14 mouse cellular contexts compared by ENCODE assay signal in genomic region chr4:56160551-56161256, GRCm38 (mm10).
DNase-seq lines count a peak whose midpoint lies in the region; ATAC-seq and TF ChIP-seq lines count a peak whose summit lies in the region.
"Had no signal": no experiment of that assay in that cellular context is flagged by ENCODE, and none has a peak within 500 bp of the region (broad histone marks: within the 10 kb centered on the region; RNA-seq: fewer than 3 reads in every experiment).

No protein-coding gene starts in this region.

- no peaks in the 10 kb centered on the region for H3K9me3 ChIP-seq in forebrain, embryonic 16.5 days (ENCODE audit: control insufficient read depth, low read length)
- H3K9me3 ChIP-seq in midbrain, embryonic 14.5 days (ENCODE audit: control insufficient read depth, low read length): no peaks in the 10 kb centered on the region
- H3K9me3 ChIP-seq: intestine, embryonic 15.5 days; lung, embryonic 15.5 days had no signal

- no peak overlapping the region for H3K4me3 ChIP-seq in forebrain, embryonic 16.5 days (replicated peaks; ENCODE audit: low read length)
- no peak overlapping the region for H3K4me3 ChIP-seq in midbrain, embryonic 14.5 days (replicated peaks; ENCODE audit: low read depth, low read length)
- H3K4me3 ChIP-seq: erythroblast, embryonic 14.5 days; intestine, embryonic 15.5 days; lung, embryonic 15.5 days had no signal

- H3K4me2 ChIP-seq in forebrain, embryonic 16.5 days (ENCODE audit: low read length): no peak overlapping the region
- no peak overlapping the region for H3K4me2 ChIP-seq in midbrain, embryonic 14.5 days (ENCODE audit: low read length)
- H3K4me2 ChIP-seq: intestine, embryonic 15.5 days; lung, embryonic 15.5 days had no signal

- no peaks in the 10 kb centered on the region for H3K27me3 ChIP-seq in forebrain, embryonic 16.5 days (replicated peaks; ENCODE audit: control insufficient read depth, insufficient read depth, low read length)
- no peaks in the 10 kb centered on the region for H3K27me3 ChIP-seq in midbrain, embryonic 14.5 days (ENCODE audit: control insufficient read depth, insufficient read depth, low read length)
- H3K27me3 ChIP-seq: intestine, embryonic 15.5 days had no signal

- peaks cover 5% of the 10 kb centered on the region for H3K4me1 ChIP-seq in forebrain, embryonic 16.5 days (replicated peaks; ENCODE audit: control insufficient read depth, insufficient read depth, low read length)
- H3K4me1 ChIP-seq in midbrain, embryonic 14.5 days (ENCODE audit: control insufficient read depth, insufficient read depth, low read length): peaks cover 11% of the 10 kb centered on the region; the same call in 1 of the 2 replicates
- H3K4me1 ChIP-seq: intestine, embryonic 15.5 days; lung, embryonic 15.5 days had no signal

- no peaks in the 10 kb centered on the region for H3K36me3 ChIP-seq in forebrain, embryonic 16.5 days (ENCODE audit: control insufficient read depth, insufficient read depth)
- H3K36me3 ChIP-seq in midbrain, embryonic 14.5 days (ENCODE audit: control insufficient read depth, insufficient read depth, low read length): no peaks in the 10 kb centered on the region
- H3K36me3 ChIP-seq: intestine, embryonic 15.5 days; lung, embryonic 15.5 days had no signal

- WGBS in forebrain, embryonic 16.5 days: 45% methylated on average over 13 of the region's 13 CpGs
- 47% methylated on average over 13 of the region's 13 CpGs for WGBS in midbrain, embryonic 14.5 days

- ATAC-seq in forebrain, embryonic 16.5 days: peak; percentile 69
- peak; percentile 57; the same call in 1 of the 2 replicates for ATAC-seq in midbrain, embryonic 14.5 days (ENCODE audit: low FRiP score, low TSS enrichment)
- ATAC-seq: intestine, embryonic 15.5 days had no signal

- no peak overlapping the region for H3K9ac ChIP-seq in forebrain, embryonic 16.5 days (replicated peaks; ENCODE audit: low read depth, low read length)
- H3K9ac ChIP-seq in midbrain, embryonic 14.5 days (replicated peaks; ENCODE audit: low read length): no peak overlapping the region
- H3K9ac ChIP-seq: intestine, embryonic 15.5 days; lung, embryonic 15.5 days had no signal

- H3K27ac ChIP-seq in forebrain, embryonic 16.5 days (ENCODE audit: low read length): no peak overlapping the region
- H3K27ac ChIP-seq in midbrain, embryonic 14.5 days (replicated peaks; ENCODE audit: low read depth, low read length): peak overlapping the region; percentile 43
- H3K27ac ChIP-seq: intestine, embryonic 15.5 days; lung, embryonic 15.5 days had no signal

- peak; percentile 13 for DNase-seq in kidney, adult 9 months
- no peak for DNase-seq in kidney, postnatal 14 days
- DNase-seq in brain, embryonic 14.5 days (ENCODE audit: low read depth): peak; percentile 79
- DNase-seq in midbrain, embryonic 14.5 days: peak; percentile 54
- no peak for DNase-seq in adrenal gland, adult 8-10 months
- no peak for DNase-seq in frontal cortex, postnatal 25 days (ENCODE audit: low spot score in 2 of 2)
- DNase-seq: adrenal gland, postnatal 25 days; cerebellum, adult 11-12 months; gastrocnemius, postnatal 14 days; thymus, postnatal 4 days had no signal

- TF ChIP-seq POLR2A in brain, embryonic 14.5 days (IDR thresholded peaks at IDR 0.05; ENCODE audit: borderline replicate concordance, extremely low read depth, insufficient read depth, insufficient read length, poor library complexity, severe bottlenecking): no peak

- no peak for TF ChIP-seq CTCF in brain, embryonic 14.5 days (IDR thresholded peaks at IDR 0.05; ENCODE audit: borderline replicate concordance, extremely low read depth, insufficient read depth, insufficient read length)

Comparison
In these comparisons a context has a peak if more than half of its experiments do, and no peak if none do; other contexts are left out.
1. DNase-seq: peak in kidney, adult 9 months (single experiment), brain, embryonic 14.5 days (single experiment) and midbrain, embryonic 14.5 days (single experiment); none in kidney, postnatal 14 days (single experiment), adrenal gland, adult 8-10 months (single experiment) and frontal cortex, postnatal 25 days (0 of 2).